Mouse (Mus musculus): Measurements from ENCODE around the gene 9430097D07Rik. TPM values are rescaled to one million over a fixed set of nuclear protein-coding genes. Genes with fewer than 3 reads are reported as not detected.

The 9430097D07Rik gene
- total and polyA plus RNA-seq, 3 experiments = not detected

DNA sequence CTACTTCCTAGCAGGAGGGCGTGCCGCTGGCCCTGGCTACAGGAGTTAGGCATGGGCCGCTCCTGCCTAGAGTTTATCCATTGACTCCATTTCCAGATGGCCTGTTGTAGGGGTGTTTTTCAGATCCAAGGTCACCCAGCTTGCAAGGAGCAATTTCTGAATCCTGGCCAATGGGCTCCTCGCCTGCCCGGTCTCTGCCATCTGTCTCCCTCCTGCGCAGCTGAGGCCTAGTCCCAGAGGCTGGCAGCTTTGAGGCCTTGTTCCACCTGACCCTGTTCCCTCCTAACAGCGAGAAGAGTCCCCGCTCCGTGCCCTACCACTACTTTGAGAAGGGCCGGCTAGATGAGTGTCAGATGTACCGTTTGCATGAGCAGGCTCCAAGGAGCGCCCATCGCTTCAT lies 21.2 kb upstream of the 9430097D07Rik start:
- dilution Hi-C loops (cut with MboI; ENCODE audit: extremely low pct_ligation_motif_present, extremely low pct_unique_long_range_greater_than_20kb, low sequenced_read_pairs) = no loop called here
- no peak for DNase-seq (ENCODE audit: extremely low read depth)
- peaks cover 53 to 89% of the 10 kb centered on the region in 2 experiments for H3K36me3 ChIP-seq (replicated peaks in 1 of 2; ENCODE audit: control insufficient read depth in 1 of 2, insufficient read depth in 1 of 2, low read length in 1 of 2)

DNA sequence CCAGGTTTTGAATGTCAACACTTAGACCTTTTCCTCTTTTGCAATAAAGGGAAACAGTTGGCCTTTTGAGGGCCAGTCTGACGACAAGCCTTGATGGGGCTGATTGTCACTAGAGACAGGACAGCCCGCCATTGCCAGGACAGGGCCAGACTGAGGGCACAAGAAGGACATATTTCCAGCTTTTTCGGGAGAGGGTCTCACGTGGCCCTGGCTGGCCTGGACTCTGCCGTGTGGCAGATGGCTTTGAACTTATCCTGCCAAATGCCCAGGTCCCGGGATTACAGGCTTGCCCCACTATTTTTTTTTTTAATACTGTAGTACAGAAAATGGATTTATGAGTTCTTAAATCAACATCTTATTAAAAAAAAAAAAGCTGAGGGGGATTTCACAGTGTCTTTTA lies 15.8 kb upstream of the 9430097D07Rik start:
- no peak for DNase-seq (ENCODE audit: extremely low read depth)
- H3K79me2 ChIP-seq (replicated peaks; ENCODE audit: control insufficient read depth, extremely low read depth, insufficient read depth, poor library complexity, severe bottlenecking) = peaks cover 34% of the 10 kb centered on the region
- no peak for TF ChIP-seq GABPA (IDR thresholded peaks at IDR 0.05; ENCODE audit: insufficient replicate concordance, low read depth, low read length)
- no peak for TF ChIP-seq ZKSCAN1 (IDR thresholded peaks at IDR 0.05; ENCODE audit: borderline replicate concordance, low read depth, low read length)
- no peak for TF ChIP-seq ELF1 (IDR thresholded peaks at IDR 0.05; ENCODE audit: low read depth, low read length)
- no peak for TF ChIP-seq TBP (conservative IDR thresholded peaks at IDR 0.05; ENCODE audit: low read depth, low read length)
- TF ChIP-seq ETS1 (conservative IDR thresholded peaks at IDR 0.05; ENCODE audit: low read depth, low read length) = no peak
- no peak for TF ChIP-seq ZC3H11A (IDR thresholded peaks at IDR 0.05; ENCODE audit: low read depth, low read length)
- no peak for TF ChIP-seq RAD21 (IDR thresholded peaks at IDR 0.05; ENCODE audit: low read depth, low read length)
- TF ChIP-seq NRF1 (IDR thresholded peaks at IDR 0.05; ENCODE audit: low read depth, low read length) = no peak
- no peak for TF ChIP-seq JUN (IDR thresholded peaks at IDR 0.05; ENCODE audit: insufficient read depth, low read depth, low read length)
- TF ChIP-seq MAZ (IDR thresholded peaks at IDR 0.05; ENCODE audit: low read depth, low read length) = no peak
- no peak for TF ChIP-seq USF2 (conservative IDR thresholded peaks at IDR 0.05; ENCODE audit: low read depth, low read length)
- TF ChIP-seq PAX5 (IDR thresholded peaks at IDR 0.05; ENCODE audit: low read length) = no peak
- no peak for TF ChIP-seq RCOR1 (conservative IDR thresholded peaks at IDR 0.05; ENCODE audit: low read depth, low read length)
- no peak for TF ChIP-seq CHD2 (IDR thresholded peaks at IDR 0.05; ENCODE audit: low read length)
- no peak for TF ChIP-seq E2F4 (IDR thresholded peaks at IDR 0.05; ENCODE audit: insufficient replicate concordance, low read depth, low read length)
- no peak for TF ChIP-seq POLR2A (IDR thresholded peaks at IDR 0.05; ENCODE audit: low read depth, low read length)
- peaks cover 13 to 25% of the 10 kb centered on the region in 2 experiments for H3K4me1 ChIP-seq (ENCODE audit: control insufficient read depth in 1 of 2, insufficient read depth in 2 of 2)
- in situ Hi-C loops (cut with MboI; ENCODE audit: low pct_ligation_motif_present, low pct_unique_long_range_greater_than_20kb, low sequenced_read_pairs) = no loop called here
- no peaks in the 10 kb centered on the region for H3K9me3 ChIP-seq (replicated peaks; ENCODE audit: low read length)
- H3K4me3 ChIP-seq (replicated peaks in 1 of 3; ENCODE audit: low read depth in 2 of 3, low read length in 2 of 3, poor library complexity in 1 of 3) = no peak overlapping the region
- no peak overlapping the region for H3K27ac ChIP-seq (ENCODE audit: insufficient read depth, low read depth)
- H3K4me2 ChIP-seq (ENCODE audit: insufficient read depth, low read depth, poor library complexity, severe bottlenecking) = no peak overlapping the region
- no peak overlapping the region for H3K9ac ChIP-seq (ENCODE audit: insufficient read depth, low read depth)
- dilution Hi-C loops (cut with MboI; ENCODE audit: extremely low pct_ligation_motif_present, extremely low pct_unique_long_range_greater_than_20kb, low sequenced_read_pairs) = no loop called here
- no peaks in the 10 kb centered on the region for H3K27me3 ChIP-seq (replicated peaks)
- peaks cover 44 to 70% of the 10 kb centered on the region in 2 experiments for H3K36me3 ChIP-seq (replicated peaks in 1 of 2; ENCODE audit: control insufficient read depth in 1 of 2, insufficient read depth in 1 of 2, low read length in 1 of 2)

More for the DNA sequence above, 21.2 kb upstream of the 9430097D07Rik start:
- TF ChIP-seq MYC (IDR thresholded peaks at IDR 0.05; ENCODE audit: low read depth, low read length) = no peak
- Histone ChIP-seq H3K27me3 (replicated peaks) (no peaks in the 10 kb centered on the region), H3K4me3 (replicated peaks in 1 of 3; ENCODE audit: low read depth in 2 of 3, low read length in 2 of 3, poor library complexity in 1 of 3) (no peak overlapping the region), H3K4me2 (ENCODE audit: insufficient read depth, low read depth, poor library complexity, severe bottlenecking) (no peak overlapping the region), H3K9me3 (replicated peaks; ENCODE audit: low read length) (no peaks in the 10 kb centered on the region), H3K4me1 (ENCODE audit: control insufficient read depth in 1 of 2, insufficient read depth in 2 of 2) (peaks cover 0 to 10% of the 10 kb centered on the region in 2 experiments; a peak in 2 of 4 replicates), H3K27ac (ENCODE audit: insufficient read depth, low read depth) (no peak overlapping the region), H3K79me2 (replicated peaks; ENCODE audit: control insufficient read depth, extremely low read depth, insufficient read depth, poor library complexity, severe bottlenecking) (no peaks in the 10 kb centered on the region), H3K9ac (ENCODE audit: insufficient read depth, low read depth) (no peak overlapping the region)
- in situ Hi-C loops (cut with MboI; ENCODE audit: low pct_ligation_motif_present, low pct_unique_long_range_greater_than_20kb, low sequenced_read_pairs) = no loop called here
